Mouse (Mus musculus): ENCODE data around the gene Tiam1. TPM values are rescaled to one million over a fixed set of nuclear protein-coding genes. Genes with fewer than 3 reads are reported as not detected.
A peak's percentile ranks its signal among the peaks of the same experiment; 100 is the strongest.

The Tiam1 gene
- polyA plus RNA-seq, 1 experiment: not detected

DNA sequence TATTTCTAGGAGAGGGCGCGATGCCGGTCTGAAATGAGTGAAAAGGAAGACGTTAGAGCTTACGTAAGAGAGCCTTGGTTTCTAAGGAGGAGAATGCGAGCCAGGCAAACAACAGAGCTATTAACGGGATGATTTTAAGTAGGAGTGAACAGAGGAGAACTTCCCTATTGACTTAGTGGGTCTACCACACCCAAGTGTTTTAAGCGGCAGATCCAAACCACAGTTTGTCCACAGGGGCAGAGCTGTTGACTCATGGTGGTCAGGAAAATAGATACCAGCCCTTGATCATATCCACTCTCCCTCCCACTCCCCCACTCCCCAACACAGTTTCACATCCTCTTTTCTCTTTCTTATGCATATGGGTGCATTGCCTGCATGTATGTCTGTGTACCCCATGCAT lies 33.9 kb upstream of the Tiam1 start:
- TF ChIP-seq POLR2A (IDR thresholded peaks at IDR 0.05; ENCODE audit: insufficient read depth, low read depth, low read length) (no peak), CTCF (IDR thresholded peaks at IDR 0.05; ENCODE audit: insufficient read depth, low read depth, low read length) (no peak)
- Histone ChIP-seq H3K4me3 (ENCODE audit: insufficient read depth, low read depth, low read length) (no peak overlapping the region), H3K27ac (ENCODE audit: insufficient read depth, low read depth, low read length) (no peak overlapping the region), H3K4me1 (ENCODE audit: control insufficient read depth, insufficient read depth, low read length) (peaks cover 6% of the 10 kb centered on the region; the same call in 1 of the 2 replicates)
- 51% methylated on average over 8 of the region's 8 CpGs for WGBS

GRCm38 (mm10) chr16:90176472-90176871 lies 32.9 kb upstream of the Tiam1 start:
- TF ChIP-seq CTCF (IDR thresholded peaks at IDR 0.05; ENCODE audit: insufficient read depth, low read depth, low read length) (no peak), POLR2A (IDR thresholded peaks at IDR 0.05; ENCODE audit: insufficient read depth, low read depth, low read length) (no peak)

GRCm38 (mm10) chr16:90171416-90171815 lies 27.8 kb upstream of the Tiam1 start:
- 37% methylated on average over 8 of the region's 8 CpGs for WGBS
- H3K4me3 ChIP-seq (ENCODE audit: insufficient read depth, low read depth, low read length): no peak overlapping the region
- no peak overlapping the region for H3K27ac ChIP-seq (ENCODE audit: insufficient read depth, low read depth, low read length)
- TF ChIP-seq POLR2A (IDR thresholded peaks at IDR 0.05; ENCODE audit: insufficient read depth, low read depth, low read length) (no peak), CTCF (IDR thresholded peaks at IDR 0.05; ENCODE audit: insufficient read depth, low read depth, low read length) (no peak)
- peaks cover 11% of the 10 kb centered on the region for H3K4me1 ChIP-seq (ENCODE audit: control insufficient read depth, insufficient read depth, low read length)

More at GRCm38 (mm10) chr16:90176472-90176871, 32.9 kb upstream of the Tiam1 start:
- Histone ChIP-seq H3K4me1 (ENCODE audit: control insufficient read depth, insufficient read depth, low read length) (peaks cover 8% of the 10 kb centered on the region), H3K27ac (ENCODE audit: insufficient read depth, low read depth, low read length) (peak overlapping the region; percentile 84), H3K4me3 (ENCODE audit: insufficient read depth, low read depth, low read length) (no peak overlapping the region)
- 7% methylated on average over 10 of the region's 10 CpGs for WGBS

DNA sequence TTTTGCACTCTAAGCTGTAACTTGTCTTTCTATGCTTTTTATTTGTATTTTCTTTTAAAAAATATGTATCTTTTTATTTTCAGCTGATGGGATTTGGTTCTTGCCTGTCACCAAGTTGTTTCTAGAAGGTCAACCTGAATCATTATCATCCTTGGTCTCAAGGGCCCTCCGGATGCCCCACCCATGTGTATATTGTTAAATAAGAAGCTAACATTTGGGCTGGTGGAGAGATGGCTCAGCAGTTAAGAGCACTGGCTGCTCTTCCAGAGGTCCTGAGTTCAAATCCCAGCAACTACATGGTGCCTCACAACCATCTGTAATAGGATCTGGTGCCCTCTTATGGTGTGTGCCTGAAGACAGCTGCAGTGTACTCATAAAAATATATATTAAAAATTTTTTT lies 27.1 kb upstream of the Tiam1 start:
- Histone ChIP-seq H3K4me3 (ENCODE audit: insufficient read depth, low read depth, low read length) (no peak overlapping the region), H3K27ac (ENCODE audit: insufficient read depth, low read depth, low read length) (peak overlapping the region; percentile 85; the same call in 1 of the 2 replicates), H3K4me1 (ENCODE audit: control insufficient read depth, insufficient read depth, low read length) (peaks cover 11% of the 10 kb centered on the region)
- TF ChIP-seq CTCF (IDR thresholded peaks at IDR 0.05; ENCODE audit: insufficient read depth, low read depth, low read length) (no peak), POLR2A (IDR thresholded peaks at IDR 0.05; ENCODE audit: insufficient read depth, low read depth, low read length) (no peak)
- 95% methylated on average over 1 of the region's 1 CpGs for WGBS

GRCm38 (mm10) chr16:90169863-90170630 lies 26.5 kb upstream of the Tiam1 start:
- peaks cover 7% of the 10 kb centered on the region for H3K4me1 ChIP-seq (ENCODE audit: control insufficient read depth, insufficient read depth, low read length)
- WGBS: 24% methylated on average over 13 of the region's 13 CpGs
- peak overlapping the region; percentile 88 for H3K27ac ChIP-seq (ENCODE audit: insufficient read depth, low read depth, low read length)
- TF ChIP-seq POLR2A (IDR thresholded peaks at IDR 0.05; ENCODE audit: insufficient read depth, low read depth, low read length) (no peak), CTCF (IDR thresholded peaks at IDR 0.05; ENCODE audit: insufficient read depth, low read depth, low read length) (no peak)
- peak overlapping the region; percentile 11; the same call in 1 of the 2 replicates for H3K4me3 ChIP-seq (ENCODE audit: insufficient read depth, low read depth, low read length)

DNA sequence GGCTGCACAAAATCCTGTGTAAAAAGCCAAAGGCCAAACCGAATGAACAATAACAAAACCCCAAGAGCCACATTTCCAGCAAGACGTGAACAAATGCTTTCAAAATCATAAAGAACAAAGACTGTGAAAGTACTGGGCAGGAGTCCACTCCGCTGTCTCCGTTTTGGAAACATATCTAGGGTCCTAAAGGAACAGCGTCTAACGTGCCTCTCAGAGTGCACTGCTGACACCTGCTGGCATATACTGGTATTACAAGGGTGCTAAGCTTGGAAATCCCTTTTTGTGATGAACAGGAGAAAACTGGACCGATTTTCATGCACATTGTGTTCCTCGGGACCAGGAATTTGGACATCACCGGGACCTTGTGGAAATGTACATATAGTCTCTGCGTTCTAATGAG lies 24.1 kb upstream of the Tiam1 start:
- no peak overlapping the region for H3K4me3 ChIP-seq (ENCODE audit: insufficient read depth, low read depth, low read length)
- WGBS: 22% methylated on average over 10 of the region's 10 CpGs
- no peak overlapping the region for H3K27ac ChIP-seq (ENCODE audit: insufficient read depth, low read depth, low read length)
- H3K4me1 ChIP-seq (ENCODE audit: control insufficient read depth, insufficient read depth, low read length): peaks cover 10% of the 10 kb centered on the region
- no peak for TF ChIP-seq CTCF (IDR thresholded peaks at IDR 0.05; ENCODE audit: insufficient read depth, low read depth, low read length)
- no peak for TF ChIP-seq POLR2A (IDR thresholded peaks at IDR 0.05; ENCODE audit: insufficient read depth, low read depth, low read length)

GRCm38 (mm10) chr16:90165435-90165834 lies 21.9 kb upstream of the Tiam1 start:
- Histone ChIP-seq H3K27ac (ENCODE audit: insufficient read depth, low read depth, low read length) (no peak overlapping the region), H3K4me1 (ENCODE audit: control insufficient read depth, insufficient read depth, low read length) (peaks cover 6% of the 10 kb centered on the region; the same call in 1 of the 2 replicates), H3K4me3 (ENCODE audit: insufficient read depth, low read depth, low read length) (no peak overlapping the region)
- no peak for TF ChIP-seq POLR2A (IDR thresholded peaks at IDR 0.05; ENCODE audit: insufficient read depth, low read depth, low read length)
- no peak for TF ChIP-seq CTCF (IDR thresholded peaks at IDR 0.05; ENCODE audit: insufficient read depth, low read depth, low read length)
- WGBS: 74% methylated on average over 2 of the region's 2 CpGs

- Histone ChIP-seq H3K4me1 (ENCODE audit: control insufficient read depth, insufficient read depth, low read length) (peaks cover 6% of the 10 kb centered on the region; the same call in 1 of the 2 replicates), H3K27ac (ENCODE audit: insufficient read depth, low read depth, low read length) (no peak overlapping the region), H3K4me3 (ENCODE audit: insufficient read depth, low read depth, low read length) (no peak overlapping the region)
- WGBS: 91% methylated on average over 11 of the region's 11 CpGs
- TF ChIP-seq CTCF (IDR thresholded peaks at IDR 0.05; ENCODE audit: insufficient read depth, low read depth, low read length): no peak
- no peak for TF ChIP-seq POLR2A (IDR thresholded peaks at IDR 0.05; ENCODE audit: insufficient read depth, low read depth, low read length)
Measured at GRCm38 (mm10) chr16:90164942-90165341, 21.4 kb upstream of the Tiam1 start.

DNA sequence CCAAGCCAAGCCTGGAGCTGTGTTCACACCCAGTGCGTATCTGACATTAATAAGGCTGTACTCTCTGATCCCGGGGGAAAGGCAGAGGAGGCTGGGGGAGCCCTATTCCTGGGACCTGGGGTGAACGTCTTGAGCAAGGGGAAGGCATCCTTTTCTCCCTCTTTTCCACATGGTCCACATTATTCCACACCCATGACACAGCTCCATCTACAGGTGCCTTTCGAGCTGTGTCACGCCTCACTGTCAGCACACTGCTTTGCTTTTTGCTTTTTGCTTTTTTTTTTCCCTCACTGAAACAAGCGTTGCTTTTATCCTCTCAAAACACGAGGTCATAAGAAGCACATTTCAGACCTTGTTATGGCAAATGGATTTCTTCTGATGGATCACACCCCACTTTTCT lies 11.5 kb upstream of the Tiam1 start:
- WGBS: 30% methylated on average over 7 of the region's 7 CpGs
- Histone ChIP-seq H3K4me3 (ENCODE audit: insufficient read depth, low read depth, low read length) (no peak overlapping the region), H3K27ac (ENCODE audit: insufficient read depth, low read depth, low read length) (no peak overlapping the region), H3K4me1 (ENCODE audit: control insufficient read depth, insufficient read depth, low read length) (peaks cover 13% of the 10 kb centered on the region)
- no peak for TF ChIP-seq CTCF (IDR thresholded peaks at IDR 0.05; ENCODE audit: insufficient read depth, low read depth, low read length)
- no peak for TF ChIP-seq POLR2A (IDR thresholded peaks at IDR 0.05; ENCODE audit: insufficient read depth, low read depth, low read length)
